ENCODE assay signal across 23 mouse cellular contexts in the genomic region with DNA sequence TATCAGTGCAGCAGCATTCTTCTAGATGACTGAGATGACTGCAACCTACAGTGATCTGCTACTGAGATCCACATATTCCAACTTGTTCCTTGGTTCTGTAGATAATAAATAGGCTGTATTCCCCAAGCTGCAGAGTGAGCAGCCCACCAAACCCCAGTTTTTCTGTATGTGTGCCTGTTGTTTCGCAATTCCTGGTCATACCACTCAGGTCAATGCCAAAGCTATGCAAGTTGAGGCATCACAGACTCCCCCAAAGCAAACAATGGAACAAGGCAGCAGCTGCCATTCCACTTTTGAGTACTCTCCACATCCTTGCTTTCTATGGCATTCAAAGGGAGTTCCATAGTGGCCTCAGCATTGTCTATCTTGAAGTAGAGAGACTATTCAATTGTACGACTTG.
DNase-seq lines count a peak whose midpoint lies in the region; ATAC-seq and TF ChIP-seq lines count a peak whose summit lies in the region.
"Had no signal": no experiment of that assay in that cellular context is flagged by ENCODE, and none has a peak within 500 bp of the region (broad histone marks: within the 10 kb centered on the region; RNA-seq: fewer than 3 reads in every experiment).

No protein-coding gene starts in this region.

- H3K4me1 ChIP-seq in forebrain, embryonic 14.5 days (ENCODE audit: control insufficient read depth, insufficient read depth, low read length): no peaks in the 10 kb centered on the region
- H3K4me1 ChIP-seq in liver, embryonic 12.5 days: no peaks in the 10 kb centered on the region

- no peak overlapping the region for H3K4me2 ChIP-seq in myocyte (ENCODE audit: low read depth)
- no peak overlapping the region for H3K4me2 ChIP-seq in forebrain, embryonic 14.5 days (ENCODE audit: low read length)
- no peak overlapping the region for H3K4me2 ChIP-seq in liver, embryonic 12.5 days

- TF ChIP-seq CTCF in C2C12 (IDR thresholded peaks at IDR 0.05; ENCODE audit: control insufficient read depth, insufficient read depth, insufficient read length): no peak

- H3K4me3 ChIP-seq in C2C12 (ENCODE audit: insufficient read depth, poor library complexity, severe bottlenecking): no peak overlapping the region
- H3K4me3 ChIP-seq in myocyte: no peak overlapping the region
- H3K4me3 ChIP-seq in forebrain, embryonic 14.5 days (ENCODE audit: low read depth, low read length): no peak overlapping the region
- no peak overlapping the region for H3K4me3 ChIP-seq in liver, embryonic 12.5 days

- no peak for ATAC-seq in forebrain, embryonic 14.5 days
- ATAC-seq in liver, embryonic 12.5 days: no peak
- ATAC-seq: activated CD4-positive, CD25-positive, alpha-beta regulatory T cell, adult 4 months; CD4-positive, CD25-positive, alpha-beta regulatory T cell, adult 4 months; Patski had no signal

- peak; percentile 19 for DNase-seq in Muller cell, postnatal 12 days (ENCODE audit: inconsistent ontology term)
- DNase-seq in urinary bladder, postnatal 25 days (ENCODE audit: low spot score): no peak
- no peak for DNase-seq in forebrain, embryonic 14.5 days (ENCODE audit: low spot score)
- DNase-seq: adrenal gland, adult 2 months; adrenal gland, adult 8-10 months; adrenal gland, postnatal 10 days; adrenal gland, postnatal 14 days; adrenal gland, postnatal 25 days; adrenal gland, postnatal 36 days; B cell, adult 2 months; cerebellum, adult 11 months; cerebellum, adult 11-12 months; cerebellum, adult 18-20 months; cerebellum, adult 2 months; cerebellum, adult 8-10 months had no signal

- no peak for TF ChIP-seq POLR2A in myocyte (IDR thresholded peaks at IDR 0.05; ENCODE audit: insufficient read length, low read depth)

- H3K27ac ChIP-seq in forebrain, embryonic 14.5 days (ENCODE audit: low read depth, low read length): no peak overlapping the region
- no peak overlapping the region for H3K27ac ChIP-seq in liver, embryonic 12.5 days

- no peaks in the 10 kb centered on the region for H3K27me3 ChIP-seq in C2C12 (ENCODE audit: control insufficient read depth, insufficient read depth, insufficient read length)
- no peaks in the 10 kb centered on the region for H3K27me3 ChIP-seq in myocyte (ENCODE audit: control insufficient read depth, insufficient read depth, insufficient read length)
- no peaks in the 10 kb centered on the region for H3K27me3 ChIP-seq in forebrain, embryonic 14.5 days (replicated peaks; ENCODE audit: control insufficient read depth, insufficient read depth, low read length)
- no peaks in the 10 kb centered on the region for H3K27me3 ChIP-seq in liver, embryonic 12.5 days (replicated peaks)
- H3K27me3 ChIP-seq: CH12.LX, Patski had no signal

- no peak overlapping the region for H3ac ChIP-seq in C2C12 (ENCODE audit: control insufficient read depth, insufficient read length, low read depth)
- H3ac ChIP-seq in myocyte (ENCODE audit: control insufficient read depth, insufficient read length): no peak overlapping the region

- no peaks in the 10 kb centered on the region for H3K79me3 ChIP-seq in C2C12 (ENCODE audit: low read depth)

- H3K9me3 ChIP-seq in forebrain, embryonic 14.5 days (replicated peaks; ENCODE audit: control insufficient read depth, low read length): no peaks in the 10 kb centered on the region
- H3K9me3 ChIP-seq in liver, embryonic 12.5 days (replicated peaks): no peaks in the 10 kb centered on the region; the same call in 1 of the 2 replicates

- H3K9ac ChIP-seq in forebrain, embryonic 14.5 days (ENCODE audit: low read length): no peak overlapping the region
- no peak overlapping the region for H3K9ac ChIP-seq in liver, embryonic 12.5 days

- 83% methylated on average over 2 of the region's 2 CpGs for WGBS in forebrain, embryonic 14.5 days
- 51% methylated on average over 2 of the region's 2 CpGs for WGBS in liver, embryonic 12.5 days (ENCODE audit: insufficient replicate concordance)

- H3K36me3 ChIP-seq in C2C12 (ENCODE audit: control insufficient read depth, insufficient read depth) (no peaks in the 10 kb centered on the region), myocyte (ENCODE audit: control insufficient read depth, insufficient read depth) (no peaks in the 10 kb centered on the region)
- H3K36me3 ChIP-seq in forebrain, embryonic 14.5 days (ENCODE audit: control insufficient read depth, insufficient read depth, low read length): no peaks in the 10 kb centered on the region
- no peaks in the 10 kb centered on the region for H3K36me3 ChIP-seq in liver, embryonic 12.5 days
- H3K36me3 ChIP-seq: G1E had no signal

- H3K79me2 ChIP-seq in C2C12 (ENCODE audit: control insufficient read depth, insufficient read depth) (no peaks in the 10 kb centered on the region), myocyte (ENCODE audit: control insufficient read depth, insufficient read depth) (no peaks in the 10 kb centered on the region)

TF ChIP-seq in C2C12, 6 proteins besides CTCF, POLR2A, EP300 and RAD21:
- TF ChIP-seq CEBPB (IDR thresholded peaks at IDR 0.05; ENCODE audit: low read depth): peak; percentile 96
- TF ChIP-seq USF1 (IDR thresholded peaks at IDR 0.05; ENCODE audit: low read depth): no peak

TF ChIP-seq in myocyte, 11 proteins besides CTCF, POLR2A, EP300 and RAD21:
- TF ChIP-seq USF1 (IDR thresholded peaks at IDR 0.05; ENCODE audit: low read depth) (no peak), TCF12 (IDR thresholded peaks at IDR 0.05; ENCODE audit: insufficient read depth, poor library complexity, severe bottlenecking) (no peak), MAX (IDR thresholded peaks at IDR 0.05; ENCODE audit: low read depth) (no peak), CEBPB (IDR thresholded peaks at IDR 0.05; ENCODE audit: insufficient read depth, poor library complexity, severe bottlenecking) (peak; percentile 88), MYOG (IDR thresholded peaks at IDR 0.05; ENCODE audit: control insufficient read depth in 1 of 3, insufficient read depth in 1 of 3, insufficient read length in 2 of 3, low read depth in 2 of 3) (no peak)
